Mouse (Mus musculus): Measurements from ENCODE around the gene Olfr657. TPM values are rescaled to one million over a fixed set of nuclear protein-coding genes. Genes with fewer than 3 reads are reported as not detected.

The Olfr657 gene
- total and polyA plus RNA-seq, 3 experiments: not detected

GRCm38 (mm10) chr7:104686201-104686600, 61.6 kb downstream of the Olfr657 start, which contains the start of gene Olfr661:
Gene Olfr661 (plus strand): TSS chr7:104686501.
- Histone ChIP-seq H3K4me1 (ENCODE audit: insufficient read depth, low read depth, low read length) (no peaks in the 10 kb centered on the region), H3K27me3 (ENCODE audit: insufficient read depth, low read length) (no peaks in the 10 kb centered on the region), H3K4me3 (ENCODE audit: low read depth, low read length) (no peak within 1 kb of the TSS), H3K9me3 (replicated peaks) (no peaks in the 10 kb centered on the region), H3K36me3 (replicated peaks) (no peaks in the 10 kb centered on the region)
- no peak for DNase-seq (ENCODE audit: low spot score)
- TF ChIP-seq GATA1 (IDR thresholded peaks at IDR 0.05; ENCODE audit: borderline replicate concordance, low read length) (no peak), TAL1 (conservative IDR thresholded peaks at IDR 0.05; ENCODE audit: low read depth, low read length) (no peak), GATA2 (IDR thresholded peaks at IDR 0.05; ENCODE audit: borderline replicate concordance, low read depth, low read length) (no peak), POLR2AphosphoS5 (IDR thresholded peaks at IDR 0.05; ENCODE audit: insufficient replicate concordance, low read depth, low read length) (no peak), CTCF (IDR thresholded peaks at IDR 0.05; ENCODE audit: low read depth, low read length) (no peak)
- no peak for ATAC-seq (ENCODE audit: extremely low read depth, insufficient number of reproducible peaks, low FRiP score, poor library complexity, severe bottlenecking)

Other genes starting within 250 kb of the Olfr657 start
- not detected in 2 replicates for gene Trim30c, start 224.0 kb upstream of the Olfr657 start, total RNA-seq (2014; fragmentation: Nextera tagmentation)
- gene Trim30c, start 224.0 kb upstream of the Olfr657 start, total RNA-seq (2017): not detected in 2 replicates
- not detected in 2 replicates for gene Trim30c, start 224.0 kb upstream of the Olfr657 start, polyA plus RNA-seq (2012)
- 0.87 TPM in 1 of 2 replicates, not detected in the other for gene Trim30a, start 159.6 kb upstream of the Olfr657 start, total RNA-seq (2014; fragmentation: Nextera tagmentation)
- gene Trim30a, start 159.6 kb upstream of the Olfr657 start, total RNA-seq (2017): 0.58 and 0.60 TPM in 2 replicates
- 0.02 TPM in 2 replicates for gene Trim30a, start 159.6 kb upstream of the Olfr657 start, polyA plus RNA-seq (2012)
- gene Trim30d, start 116.9 kb upstream of the Olfr657 start, total RNA-seq (2014; fragmentation: Nextera tagmentation): not detected in 2 replicates
- gene Trim30d, start 116.9 kb upstream of the Olfr657 start, total RNA-seq (2017): 0.11 TPM in 1 of 2 replicates, not detected in the other
- not detected in 2 replicates for gene Trim30d, start 116.9 kb upstream of the Olfr657 start, polyA plus RNA-seq (2012)
- gene Olfr651, start 74.7 kb upstream of the Olfr657 start, total RNA-seq (2014; fragmentation: Nextera tagmentation): not detected in 2 replicates
- gene Olfr651, start 74.7 kb upstream of the Olfr657 start, total RNA-seq (2017): 0.12 TPM in 1 of 2 replicates, not detected in the other
- not detected in 2 replicates for gene Olfr651, start 74.7 kb upstream of the Olfr657 start, polyA plus RNA-seq (2012)
- gene Olfr652, start 63.9 kb upstream of the Olfr657 start, total RNA-seq (2014; fragmentation: Nextera tagmentation): not detected in 2 replicates
- gene Olfr652, start 63.9 kb upstream of the Olfr657 start, total RNA-seq (2017): 0.22 and 0.29 TPM in 2 replicates
- gene Olfr652, start 63.9 kb upstream of the Olfr657 start, polyA plus RNA-seq (2012): not detected in 2 replicates
- gene Olfr653, start 47.5 kb upstream of the Olfr657 start, total RNA-seq (2014; fragmentation: Nextera tagmentation): not detected in 2 replicates
- gene Olfr653, start 47.5 kb upstream of the Olfr657 start, total RNA-seq (2017): 0.05 and 0.12 TPM in 2 replicates
- gene Olfr653, start 47.5 kb upstream of the Olfr657 start, polyA plus RNA-seq (2012): not detected in 2 replicates
- gene Olfr654, start 37.8 kb upstream of the Olfr657 start, total RNA-seq (2014; fragmentation: Nextera tagmentation): not detected in 2 replicates
- 0.06 and 0.27 TPM in 2 replicates for gene Olfr654, start 37.8 kb upstream of the Olfr657 start, total RNA-seq (2017)
- gene Olfr654, start 37.8 kb upstream of the Olfr657 start, polyA plus RNA-seq (2012): not detected in 2 replicates
- gene Olfr655, start 23.0 kb upstream of the Olfr657 start, total RNA-seq (2014; fragmentation: Nextera tagmentation): not detected in 2 replicates
- 0.33 and 0.46 TPM in 2 replicates for gene Olfr655, start 23.0 kb upstream of the Olfr657 start, total RNA-seq (2017)
- gene Olfr655, start 23.0 kb upstream of the Olfr657 start, polyA plus RNA-seq (2012): not detected in 2 replicates
- not detected in 2 replicates for gene Olfr656, start 10.8 kb upstream of the Olfr657 start, total RNA-seq (2014; fragmentation: Nextera tagmentation)
- gene Olfr656, start 10.8 kb upstream of the Olfr657 start, total RNA-seq (2017): 0.05 and 0.06 TPM in 2 replicates
- gene Olfr656, start 10.8 kb upstream of the Olfr657 start, polyA plus RNA-seq (2012): not detected in 2 replicates
- not detected in 2 replicates for gene Olfr658, start 22.5 kb downstream of the Olfr657 start, total RNA-seq (2014; fragmentation: Nextera tagmentation)
- gene Olfr658, start 22.5 kb downstream of the Olfr657 start, total RNA-seq (2017): 0.16 TPM in 1 of 2 replicates, not detected in the other
- gene Olfr658, start 22.5 kb downstream of the Olfr657 start, polyA plus RNA-seq (2012): not detected in 2 replicates
- gene Olfr659, start 42.0 kb downstream of the Olfr657 start, total RNA-seq (2014; fragmentation: Nextera tagmentation): not detected in 2 replicates
- 0.05 TPM in 1 of 2 replicates, not detected in the other for gene Olfr659, start 42.0 kb downstream of the Olfr657 start, total RNA-seq (2017)
- gene Olfr659, start 42.0 kb downstream of the Olfr657 start, polyA plus RNA-seq (2012): not detected in 2 replicates
- not detected in 2 replicates for gene Olfr661, start 61.7 kb downstream of the Olfr657 start, total RNA-seq (2014; fragmentation: Nextera tagmentation)
- 0.11 and 0.12 TPM in 2 replicates for gene Olfr661, start 61.7 kb downstream of the Olfr657 start, total RNA-seq (2017)
- not detected in 2 replicates for gene Olfr661, start 61.7 kb downstream of the Olfr657 start, polyA plus RNA-seq (2012)
- not detected in 2 replicates for gene Usp17le, start 152.7 kb downstream of the Olfr657 start, total RNA-seq (2014; fragmentation: Nextera tagmentation)
- 0.12 and 0.16 TPM in 2 replicates for gene Usp17le, start 152.7 kb downstream of the Olfr657 start, total RNA-seq (2017)
- gene Usp17le, start 152.7 kb downstream of the Olfr657 start, polyA plus RNA-seq (2012): not detected in 2 replicates
- gene Usp17lb, start 217.8 kb downstream of the Olfr657 start, total RNA-seq (2014; fragmentation: Nextera tagmentation): not detected in 2 replicates
- gene Usp17lb, start 217.8 kb downstream of the Olfr657 start, total RNA-seq (2017): 0.11 TPM in 1 of 2 replicates, not detected in the other
- gene Usp17lb, start 217.8 kb downstream of the Olfr657 start, polyA plus RNA-seq (2012): not detected in 2 replicates
- gene Usp17la, start 232.2 kb downstream of the Olfr657 start, total RNA-seq (2014; fragmentation: Nextera tagmentation): not detected in 2 replicates
- gene Usp17la, start 232.2 kb downstream of the Olfr657 start, total RNA-seq (2017): not detected in 2 replicates
- not detected in 2 replicates for gene Usp17la, start 232.2 kb downstream of the Olfr657 start, polyA plus RNA-seq (2012)